Mouse (Mus musculus) hindbrain, embryonic 13.5 days (tissue): Measurements from ENCODE around the gene Col5a3. TPM values are rescaled to one million over a fixed set of nuclear protein-coding genes. Genes with fewer than 3 reads are reported as not detected.
A peak's percentile ranks its signal among the peaks of the same experiment; 100 is the strongest.
"Not testable (repeated sequence)": the region's sequence is repeated elsewhere in the genome, so short reads cannot be mapped to it uniquely, and the experiment has no call there.

ENCODE experiments used
- ATAC-seq: fragments of 200-750 bp; cut with Nextera tagmentation; 2 replicates; pipeline ENCODE4 v1.8.0; 2017; ENCODE audit warnings: moderate TSS enrichment; ENCODE audit not compliant: low FRiP score
- H3K27ac ChIP-seq: fragments of 300-500 bp; sonication (generic); 2 replicates; pipeline ENCODE4 v1.5.1; 2015; ENCODE audit warnings: inconsistent platforms, mild to moderate bottlenecking, moderate library complexity
- H3K27me3 ChIP-seq: fragments of 300-500 bp; sonication (generic); 2 replicates; pipeline ENCODE4 v1.6.1; 2015; ENCODE audit warnings: mild to moderate bottlenecking, inconsistent platforms
- H3K36me3 ChIP-seq: fragments of 300-500 bp; sonication (generic); 2 replicates; pipeline ENCODE4 v1.6.1; 2015; ENCODE audit warnings: mild to moderate bottlenecking, inconsistent platforms
- H3K4me1 ChIP-seq: fragments of 300-500 bp; sonication (generic); replicated peaks from 2 replicates; pipeline ENCODE4 v1.6.1; 2015; ENCODE audit warnings: inconsistent platforms
- H3K4me2 ChIP-seq: fragments of 300-500 bp; sonication (generic); 2 replicates; pipeline ENCODE4 v1.6.1; 2015; ENCODE audit warnings: inconsistent platforms, mild to moderate bottlenecking, moderate library complexity
- H3K4me3 ChIP-seq: fragments of 300-500 bp; sonication (generic); 2 replicates; pipeline ENCODE4 v1.5.1; 2015; ENCODE audit warnings: mild to moderate bottlenecking, inconsistent platforms
- H3K9ac ChIP-seq: fragments of 300-500 bp; sonication (generic); 2 replicates; pipeline ENCODE4 v1.6.1; 2015; ENCODE audit warnings: mild to moderate bottlenecking, inconsistent platforms
- H3K9me3 ChIP-seq: fragments of 300-500 bp; sonication (generic); 2 replicates; pipeline ENCODE4 v1.6.1; 2016; ENCODE audit warnings: inconsistent platforms
- WGBS: fragments of 180-500 bp; shearing (Covaris S2); methylation state at CpG from one replicate; pipeline ENCODE4 v1.1.7; 2015; 5-methylcytosine and 5-hydroxymethylcytosine counted together
- polyA plus RNA-seq: library from polyadenylated mRNA; unstranded; fragments of >200 nt; fragmentation: Nextera tagmentation; extraction: Ambion mirVana; gene quantifications from 2 replicates; pipeline ENCODE4 v1.2.1, GENCODE M21; 2015

Col5a3 gene
- 0.36 and 0.44 TPM in 2 replicates for polyA plus RNA-seq

DNA sequence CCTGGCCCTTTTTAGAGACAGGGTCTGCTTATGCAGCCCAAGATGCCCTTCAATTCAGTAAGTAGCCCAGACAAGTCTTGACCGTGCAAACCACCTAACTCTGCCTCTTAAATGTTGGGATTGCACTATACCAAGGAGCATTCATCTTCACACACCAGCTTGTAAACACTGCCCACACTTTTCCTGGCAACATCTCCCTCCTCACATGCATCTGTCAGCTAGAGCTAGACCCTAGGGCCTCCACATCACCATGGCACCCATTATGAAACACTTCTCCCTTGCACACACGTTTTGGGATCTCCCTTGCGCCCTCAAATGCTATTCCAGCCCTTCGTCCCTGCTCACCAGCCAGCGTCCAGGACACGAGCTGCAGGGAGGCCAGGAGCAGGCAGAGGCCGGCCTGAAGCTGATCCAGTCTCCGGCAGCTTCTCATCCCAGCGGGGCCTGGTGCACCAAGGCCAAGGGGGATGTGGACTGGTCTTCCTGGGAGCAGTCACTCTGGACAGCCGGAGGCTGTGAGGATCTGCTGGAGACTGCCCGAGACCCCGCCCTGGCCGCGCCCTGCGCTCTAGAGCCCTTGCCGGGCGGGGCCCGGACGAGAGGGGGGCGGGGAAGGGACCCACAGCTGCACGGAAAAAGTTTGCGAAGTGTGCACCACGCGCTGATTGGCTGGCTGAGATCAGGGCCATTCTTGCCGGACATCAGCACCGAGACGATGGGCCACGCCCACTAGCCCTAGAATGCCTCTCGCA is at the start of gene Col5a3:
Col5a3 (minus strand) TSS at position 547 of the 752 bp plus-strand sequence.
- peak; percentile 52; the same call in 1 of the 2 replicates for ATAC-seq
- H3K9me3 ChIP-seq: no peaks in the 10 kb centered on the region
- peak within 1 kb of the TSS; percentile 19 for H3K4me3 ChIP-seq
- WGBS: 6% methylated on average over 25 of the region's 29 CpGs
- peak within 1 kb of the TSS; percentile 56 for H3K9ac ChIP-seq
- H3K27ac ChIP-seq: no peak within 1 kb of the TSS
- H3K27me3 ChIP-seq: peaks cover 27% of the 10 kb centered on the region
- H3K4me1 ChIP-seq: peaks cover 13% of the 10 kb centered on the region
- H3K4me2 ChIP-seq: peak within 1 kb of the TSS; percentile 53
- H3K36me3 ChIP-seq: no peaks in the 10 kb centered on the region

DNA sequence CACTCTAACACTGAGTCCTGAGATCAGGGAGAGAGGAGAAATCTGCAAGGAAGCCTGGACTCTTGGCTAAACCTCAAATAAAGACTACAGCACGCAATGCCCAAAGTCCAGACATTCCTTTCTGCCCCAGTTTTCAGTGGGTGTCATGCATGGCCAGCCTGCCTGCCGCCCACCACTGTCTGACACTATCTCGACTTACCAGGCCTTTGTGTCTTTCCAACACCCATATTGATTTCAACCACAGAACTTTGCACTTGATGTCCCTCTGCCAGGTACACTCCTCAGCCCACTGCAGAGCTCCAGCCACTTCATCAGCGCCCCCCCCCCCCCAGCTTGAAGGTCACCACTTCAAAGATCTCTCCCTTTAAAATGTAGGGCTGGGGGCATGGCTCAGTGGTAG is 47.4 kb upstream of the Col5a3 start:
- peaks cover 15% of the 10 kb centered on the region for H3K27me3 ChIP-seq
- no peak for ATAC-seq
- no peaks in the 10 kb centered on the region for H3K4me1 ChIP-seq
- no peak overlapping the region for H3K4me2 ChIP-seq
- no peak overlapping the region for H3K4me3 ChIP-seq
- no peak overlapping the region for H3K9ac ChIP-seq
- WGBS: 67% methylated on average over 4 of the region's 4 CpGs
- no peaks in the 10 kb centered on the region for H3K36me3 ChIP-seq
- H3K9me3 ChIP-seq: no peaks in the 10 kb centered on the region
- no peak overlapping the region for H3K27ac ChIP-seq

DNA sequence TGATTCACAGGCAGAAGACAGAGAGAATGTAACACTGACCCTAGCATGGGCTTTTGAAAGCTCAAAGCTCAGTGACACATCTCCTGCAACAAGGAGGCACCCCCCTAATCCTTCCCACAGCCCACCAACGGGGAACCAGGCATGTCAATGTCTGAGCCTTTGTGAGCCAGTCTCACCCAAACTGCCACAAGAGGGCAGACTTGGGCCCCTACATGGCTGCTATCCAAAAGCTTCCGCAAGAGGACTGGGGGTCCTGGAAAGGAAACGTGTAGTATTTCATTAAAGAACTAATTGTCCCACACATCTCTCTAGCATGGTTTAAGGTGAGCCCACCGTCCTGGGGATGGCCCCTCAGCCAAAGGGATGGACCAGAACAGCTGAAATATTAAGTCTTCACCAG is 47.0 kb upstream of the Col5a3 start:
- H3K4me3 ChIP-seq: no peak overlapping the region
- no peak for ATAC-seq

DNA sequence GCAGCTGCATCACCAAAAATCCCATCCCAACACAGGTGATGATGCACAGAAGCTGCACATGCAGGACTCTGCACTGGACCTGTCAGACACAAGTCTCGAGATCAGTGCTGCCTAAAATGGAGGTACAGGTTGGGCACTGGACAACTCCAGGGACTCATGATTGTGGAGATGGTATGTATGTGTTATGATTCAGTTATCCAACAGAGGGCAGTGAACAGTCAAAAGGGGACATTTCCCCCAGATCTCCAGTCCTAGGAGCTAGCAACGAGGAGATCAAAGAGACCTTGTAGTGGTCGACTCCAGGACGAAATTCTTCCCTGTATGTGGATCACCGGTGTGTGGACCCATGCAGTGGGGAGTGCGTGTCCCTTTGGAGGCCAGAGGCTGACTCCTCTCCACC is 45.1 kb upstream of the Col5a3 start:
- Histone ChIP-seq H3K27me3 (peaks cover 16% of the 10 kb centered on the region; the same call in 1 of the 2 replicates), H3K4me3 (no peak overlapping the region), H3K4me2 (no peak overlapping the region), H3K36me3 (no peaks in the 10 kb centered on the region), H3K9me3 (no peaks in the 10 kb centered on the region), H3K27ac (no peak overlapping the region), H3K4me1 (no peaks in the 10 kb centered on the region), H3K9ac (no peak overlapping the region)
- ATAC-seq: no peak
- 58% methylated on average over 6 of the region's 6 CpGs for WGBS

More for the DNA sequence above, 47.0 kb upstream of the Col5a3 start:
- Histone ChIP-seq H3K27me3 (peaks cover 15% of the 10 kb centered on the region), H3K9me3 (no peaks in the 10 kb centered on the region), H3K27ac (no peak overlapping the region), H3K9ac (no peak overlapping the region), H3K4me2 (no peak overlapping the region), H3K36me3 (no peaks in the 10 kb centered on the region), H3K4me1 (no peaks in the 10 kb centered on the region)
- WGBS: 8% methylated on average over 4 of the region's 4 CpGs

DNA sequence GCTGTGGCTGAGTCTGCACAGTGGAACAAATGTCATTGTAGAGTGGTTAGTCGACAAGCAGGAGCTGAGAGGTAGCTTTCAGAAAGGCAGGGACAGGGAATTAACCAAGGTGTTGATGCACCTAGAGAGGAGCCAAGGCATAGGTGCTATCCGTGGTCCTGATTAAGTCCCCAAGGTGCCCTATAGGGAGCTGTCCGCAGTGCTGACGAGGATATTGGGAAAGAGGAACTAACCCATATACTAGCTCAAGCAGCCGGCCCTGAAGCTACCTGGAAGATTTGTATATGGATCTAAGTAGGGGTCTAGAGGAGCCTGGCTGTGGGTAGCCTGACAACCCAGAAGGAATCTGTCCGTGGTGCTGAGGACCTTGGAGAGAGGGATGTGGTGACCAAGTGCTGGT is 42.3 kb upstream of the Col5a3 start:
- 14% methylated on average over 6 of the region's 6 CpGs for WGBS
- no peak overlapping the region for H3K9ac ChIP-seq
- ATAC-seq: no peak

DNA sequence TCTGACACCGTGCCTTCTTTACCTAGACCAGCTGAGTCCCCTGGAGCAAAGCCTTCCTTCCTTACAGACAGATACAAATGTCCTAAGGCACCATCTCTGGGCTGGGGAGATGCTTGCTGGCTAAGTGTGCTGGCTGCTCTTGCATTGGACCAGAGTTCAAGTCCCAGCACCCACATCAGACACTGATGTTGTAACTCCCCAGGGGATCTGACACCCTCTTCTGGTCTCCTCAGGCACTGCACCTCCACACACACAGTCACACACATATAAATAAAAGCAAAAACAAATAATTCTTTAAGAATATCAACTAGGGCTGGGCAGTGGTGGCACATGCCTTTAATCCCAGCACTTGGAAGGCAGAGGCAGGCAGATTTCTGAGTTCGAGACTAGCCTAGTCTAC is 35.3 kb upstream of the Col5a3 start:
- no peak for ATAC-seq
- no peak overlapping the region for H3K27ac ChIP-seq
- H3K4me1 ChIP-seq: no peaks in the 10 kb centered on the region
- peaks cover 22% of the 10 kb centered on the region for H3K27me3 ChIP-seq
- no peak overlapping the region for H3K9ac ChIP-seq
- WGBS: 92% methylated on average over 2 of the region's 2 CpGs
- no peak overlapping the region for H3K4me3 ChIP-seq
- no peak overlapping the region for H3K4me2 ChIP-seq
- H3K9me3 ChIP-seq: no peaks in the 10 kb centered on the region
- no peaks in the 10 kb centered on the region for H3K36me3 ChIP-seq

More for the DNA sequence above, 42.3 kb upstream of the Col5a3 start:
- H3K27ac ChIP-seq: no peak overlapping the region
- H3K4me2 ChIP-seq: no peak overlapping the region
- no peak overlapping the region for H3K4me3 ChIP-seq
- H3K9me3 ChIP-seq: no peaks in the 10 kb centered on the region
- H3K27me3 ChIP-seq: peaks cover 35% of the 10 kb centered on the region
- no peaks in the 10 kb centered on the region for H3K4me1 ChIP-seq
- no peaks in the 10 kb centered on the region for H3K36me3 ChIP-seq

DNA sequence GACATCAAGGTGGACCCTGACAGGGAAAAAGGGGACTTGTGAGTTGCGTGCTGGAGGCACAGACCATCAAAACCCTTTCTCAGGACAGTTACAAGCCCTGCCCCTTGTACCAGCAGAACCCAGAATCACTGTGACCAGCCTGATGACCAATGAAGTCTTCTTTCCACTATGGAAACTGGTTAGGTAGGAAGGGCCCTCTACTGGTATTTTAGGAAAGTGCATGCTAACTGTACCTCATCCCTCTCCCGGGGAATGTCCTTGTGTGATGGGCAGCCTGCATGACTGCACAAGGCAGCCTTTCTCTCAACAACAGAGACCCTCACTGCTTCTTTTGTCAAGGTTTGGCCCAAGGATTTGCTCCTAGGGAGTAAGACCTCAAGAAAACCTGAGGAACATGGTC is 27.8 kb upstream of the Col5a3 start:
- Histone ChIP-seq H3K27me3 (0 out of 2 replicates have a peak, but pooled peaks cover 5% of the 10 kb centered on the region), H3K4me1 (no peaks in the 10 kb centered on the region), H3K36me3 (no peaks in the 10 kb centered on the region), H3K9ac (no peak overlapping the region), H3K4me2 (no peak overlapping the region), H3K4me3 (no peak overlapping the region), H3K27ac (no peak overlapping the region), H3K9me3 (no peaks in the 10 kb centered on the region)
- ATAC-seq: no peak; the same call in 1 of the 2 replicates
- 33% methylated on average over 2 of the region's 2 CpGs for WGBS

DNA sequence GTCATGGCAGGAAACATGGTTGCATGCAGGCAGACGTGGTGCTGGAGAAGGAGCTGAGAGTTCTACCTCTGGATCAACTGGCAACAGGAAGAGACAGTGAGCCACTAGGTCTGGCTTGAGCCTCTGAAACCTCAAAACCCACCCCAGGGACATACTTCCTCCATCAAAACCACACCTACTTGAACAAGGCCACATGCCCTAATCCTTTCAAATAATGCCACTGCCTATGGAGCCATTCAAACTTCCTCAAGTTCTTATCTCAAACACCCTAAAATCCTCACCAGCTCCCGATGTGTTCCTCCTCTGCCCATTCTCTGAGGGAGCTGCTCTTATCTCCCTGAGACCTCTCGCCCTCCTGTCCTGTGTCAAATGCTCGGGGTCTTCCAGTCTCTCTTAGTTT is 27.3 kb upstream of the Col5a3 start:
- Histone ChIP-seq H3K27me3 (0 out of 2 replicates have a peak, but pooled peaks cover 5% of the 10 kb centered on the region), H3K27ac (no peak overlapping the region), H3K4me1 (no peaks in the 10 kb centered on the region), H3K36me3 (no peaks in the 10 kb centered on the region), H3K9ac (no peak overlapping the region), H3K4me2 (no peak overlapping the region), H3K9me3 (no peaks in the 10 kb centered on the region), H3K4me3 (no peak overlapping the region)
- WGBS: 79% methylated on average over 4 of the region's 4 CpGs
- ATAC-seq: no peak

DNA sequence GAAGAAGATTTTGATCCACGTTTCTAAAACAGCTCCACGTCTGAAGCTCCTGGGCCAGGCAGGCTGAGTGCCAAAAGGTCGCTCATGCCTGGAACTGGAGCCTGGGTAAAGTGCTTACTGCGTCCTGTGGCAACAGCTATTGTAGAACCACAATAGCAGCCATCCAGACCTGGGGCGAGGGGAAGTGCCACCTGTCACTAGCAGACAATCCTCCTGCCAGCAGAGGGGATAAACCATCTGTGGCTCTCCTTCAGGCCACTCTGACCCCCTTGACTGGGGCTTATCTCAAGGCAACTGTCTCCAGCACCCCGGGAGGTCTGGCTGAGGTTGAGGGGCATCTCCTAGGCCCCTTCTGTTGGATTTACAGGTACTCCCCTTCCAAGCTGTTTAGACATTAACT is 24.1 kb upstream of the Col5a3 start:
- Histone ChIP-seq H3K9me3 (no peaks in the 10 kb centered on the region), H3K4me2 (no peak overlapping the region), H3K36me3 (no peaks in the 10 kb centered on the region), H3K4me3 (no peak overlapping the region), H3K9ac (no peak overlapping the region), H3K27me3 (0 out of 2 replicates have a peak, but pooled peaks cover 7% of the 10 kb centered on the region), H3K4me1 (no peaks in the 10 kb centered on the region), H3K27ac (no peak overlapping the region)
- no peak for ATAC-seq
- WGBS: 49% methylated on average over 6 of the region's 6 CpGs

DNA sequence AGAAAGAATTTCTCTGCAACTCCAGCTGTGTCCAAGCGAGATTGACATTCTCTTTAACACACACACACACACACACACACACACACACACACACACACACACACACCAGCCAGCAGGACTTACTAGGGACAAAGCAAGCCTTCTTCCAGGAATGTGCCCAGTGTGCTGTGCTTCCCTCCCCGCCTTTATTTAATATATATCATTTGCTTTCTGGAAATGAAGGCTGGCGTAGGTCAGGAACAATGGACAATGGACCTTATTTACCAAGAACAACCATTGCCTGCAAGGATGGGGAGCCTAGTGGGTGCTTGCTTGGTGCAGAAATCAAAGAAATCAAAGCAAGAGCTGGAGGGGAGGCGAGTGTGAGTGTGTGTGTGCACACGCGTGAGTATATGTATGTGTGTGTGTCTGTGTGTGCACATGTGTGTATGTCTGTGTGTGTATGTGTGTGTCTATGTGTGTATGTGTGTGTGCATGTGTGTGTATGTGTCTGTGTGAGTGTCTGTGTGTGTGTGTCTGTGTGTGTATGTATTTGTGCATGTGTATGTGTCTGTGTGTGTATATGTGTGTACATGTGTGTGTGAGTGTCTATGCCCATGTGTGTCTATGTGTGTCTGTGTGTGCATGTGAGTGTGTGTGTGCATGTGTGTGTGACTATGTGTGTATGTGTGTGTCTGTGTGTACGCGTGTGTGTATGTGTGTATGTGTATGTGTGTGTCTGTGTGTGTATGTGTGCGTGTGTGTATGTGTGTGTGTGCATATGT is 22.5 kb upstream of the Col5a3 start:
- peaks cover 16% of the 10 kb centered on the region; the same call in 1 of the 2 replicates for H3K27me3 ChIP-seq
- H3K9ac ChIP-seq: no peak overlapping the region
- H3K4me1 ChIP-seq: no peaks in the 10 kb centered on the region
- no peak overlapping the region for H3K4me2 ChIP-seq
- no peak overlapping the region for H3K27ac ChIP-seq
- 86% methylated on average over 9 of the region's 9 CpGs for WGBS
- no peaks in the 10 kb centered on the region for H3K36me3 ChIP-seq
- no peaks in the 10 kb centered on the region for H3K9me3 ChIP-seq
- ATAC-seq: no peak
- no peak overlapping the region for H3K4me3 ChIP-seq

DNA sequence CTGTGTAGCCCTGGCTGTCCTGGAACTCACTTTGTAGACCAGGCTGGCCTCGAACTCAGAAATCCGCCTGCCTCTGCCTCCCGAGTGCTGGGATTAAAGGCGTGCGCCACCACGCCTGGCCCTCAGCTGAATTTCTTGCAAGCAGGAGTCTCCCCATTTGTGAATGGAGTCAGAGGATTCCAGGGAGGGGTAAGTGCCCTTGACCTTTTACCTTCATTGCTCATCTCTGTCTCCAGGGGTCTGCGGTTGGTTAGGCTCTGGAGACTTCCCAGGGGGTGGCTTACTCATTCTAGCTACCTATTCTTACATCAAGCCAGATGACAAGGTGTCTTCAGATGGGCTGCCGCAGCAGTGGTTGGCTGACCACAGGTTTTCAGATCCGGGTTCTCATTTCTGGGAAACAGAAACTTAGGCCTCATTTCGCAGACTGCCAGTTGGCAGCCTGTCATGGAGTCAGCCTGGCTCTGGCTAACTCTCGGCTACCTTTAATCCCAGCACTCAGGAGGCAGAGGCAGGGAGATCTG is 20.6 kb upstream of the Col5a3 start:
- H3K4me2 ChIP-seq, H3K4me1 ChIP-seq, H3K36me3 ChIP-seq, H3K27ac ChIP-seq, H3K9ac ChIP-seq, H3K9me3 ChIP-seq, ATAC-seq, H3K4me3 ChIP-seq: not testable (repeated sequence)
- H3K27me3 ChIP-seq: peaks cover 15% of the 10 kb centered on the region; the same call in 1 of the 2 replicates
- 91% methylated on average over 11 of the region's 11 CpGs for WGBS

DNA sequence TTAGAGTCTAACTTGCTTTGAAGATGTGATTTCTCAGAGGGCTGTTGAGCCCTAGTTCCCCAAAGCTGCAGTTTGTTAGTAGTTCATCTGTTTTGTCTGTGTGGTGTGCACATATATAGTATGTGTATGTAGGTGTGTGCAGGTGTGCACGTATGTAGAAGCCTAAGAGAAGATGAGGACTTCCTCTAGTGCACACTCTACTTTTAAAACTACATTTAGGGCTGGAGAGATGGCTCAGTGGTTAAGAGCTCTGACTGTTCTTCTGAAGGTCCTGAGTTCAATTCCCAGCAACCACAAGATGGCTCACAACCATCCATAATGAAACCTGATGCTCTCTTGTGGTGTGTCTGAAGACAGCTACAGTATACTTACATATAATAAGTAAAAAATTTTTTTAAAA is 20.0 kb upstream of the Col5a3 start:
- ATAC-seq: no peak
- no peak overlapping the region for H3K9ac ChIP-seq
- H3K36me3 ChIP-seq: no peaks in the 10 kb centered on the region
- H3K4me3 ChIP-seq: no peak overlapping the region
- H3K4me2 ChIP-seq: no peak overlapping the region
- H3K9me3 ChIP-seq: no peaks in the 10 kb centered on the region
- 78% methylated on average over 1 of the region's 1 CpGs for WGBS
- peaks cover 20% of the 10 kb centered on the region; the same call in 1 of the 2 replicates for H3K27me3 ChIP-seq
- peaks cover 7% of the 10 kb centered on the region for H3K4me1 ChIP-seq
- no peak overlapping the region for H3K27ac ChIP-seq
